Mouse (Mus musculus): ENCODE measurements around the gene Tmem243.

Tmem243 gene

GRCm38 (mm10) chr5:9173295-9173694 lies 72.8 kb downstream of the Tmem243 start:
- no peak for DNase-seq (ENCODE audit: low spot score)

- DNase-seq (ENCODE audit: low spot score): no peak
Measured at GRCm38 (mm10) chr5:9186467-9186866, 86.0 kb downstream of the Tmem243 start.
